Mouse (Mus musculus) ovary, postnatal 10 days (tissue): ENCODE data around the gene Kcnq1.

Source experiments
- DNase-seq: peaks from one replicate; pipeline ENCODE4 v3.0.0; 2022; ENCODE audit warnings: low spot score

Gene Kcnq1

GRCm38 (mm10) chr7:143313572-143314319 lies 207.6 kb downstream of the Kcnq1 start:
- DNase-seq = peak; percentile 30

- no peak for DNase-seq
Measured at GRCm38 (mm10) chr7:143318512-143318911, 212.3 kb downstream of the Kcnq1 start.

- no peak for DNase-seq
Measured at GRCm38 (mm10) chr7:143320367-143320766, 214.2 kb downstream of the Kcnq1 start.

GRCm38 (mm10) chr7:143325051-143325450 lies 218.9 kb downstream of the Kcnq1 start:
- DNase-seq = no peak

- no peak for DNase-seq
Measured at GRCm38 (mm10) chr7:143328185-143328915, 222.2 kb downstream of the Kcnq1 start.

GRCm38 (mm10) chr7:143329110-143329810 lies 223.1 kb downstream of the Kcnq1 start:
- no peak for DNase-seq

- no peak for DNase-seq
Measured at GRCm38 (mm10) chr7:143333040-143333439, 226.9 kb downstream of the Kcnq1 start.

- DNase-seq = no peak
Measured at GRCm38 (mm10) chr7:143333604-143334003, 227.4 kb downstream of the Kcnq1 start.

GRCm38 (mm10) chr7:143338690-143339089 lies 232.5 kb downstream of the Kcnq1 start:
- DNase-seq = no peak

GRCm38 (mm10) chr7:143340601-143341281 lies 234.6 kb downstream of the Kcnq1 start:
- DNase-seq = no peak

- DNase-seq = no peak
Measured at GRCm38 (mm10) chr7:143341301-143341980, 235.3 kb downstream of the Kcnq1 start.

GRCm38 (mm10) chr7:143343781-143344306 lies 237.7 kb downstream of the Kcnq1 start:
- no peak for DNase-seq

GRCm38 (mm10) chr7:143349287-143349686 lies 243.1 kb downstream of the Kcnq1 start:
- DNase-seq = no peak

GRCm38 (mm10) chr7:143349848-143350247 lies 243.7 kb downstream of the Kcnq1 start:
- no peak for DNase-seq

GRCm38 (mm10) chr7:143355831-143356230 lies 249.7 kb downstream of the Kcnq1 start:
- no peak for DNase-seq

GRCm38 (mm10) chr7:143357109-143357508 lies 250.9 kb downstream of the Kcnq1 start:
- no peak for DNase-seq

- no peak for DNase-seq
Measured at GRCm38 (mm10) chr7:143357831-143358230, 251.7 kb downstream of the Kcnq1 start.

- DNase-seq = no peak
Measured at GRCm38 (mm10) chr7:143359762-143360161, 253.6 kb downstream of the Kcnq1 start.

- DNase-seq = no peak
Measured at GRCm38 (mm10) chr7:143360776-143361175, 254.6 kb downstream of the Kcnq1 start.

- DNase-seq = no peak
Measured at GRCm38 (mm10) chr7:143364092-143364832, 258.1 kb downstream of the Kcnq1 start.
